Mouse (Mus musculus) spleen, adult 2 months (tissue): ENCODE measurements around the gene Irs2.

ENCODE experiments used
- CTCF ChIP-seq: fragments of 200-500 bp; IDR thresholded peaks from 2 replicates; pipeline ENCODE4 v1.5.1; 2011; ENCODE audit warnings: mild to moderate bottlenecking, inconsistent platforms; ENCODE audit not compliant: insufficient read depth, insufficient read length, insufficient replicate concordance; ENCODE audit errors: extremely low read depth
- POLR2A ChIP-seq: fragments of 200-500 bp; IDR thresholded peaks from 2 replicates; pipeline ENCODE4 v1.6.1; 2011; ENCODE audit warnings: low read depth, low read length, inconsistent platforms

DNA sequence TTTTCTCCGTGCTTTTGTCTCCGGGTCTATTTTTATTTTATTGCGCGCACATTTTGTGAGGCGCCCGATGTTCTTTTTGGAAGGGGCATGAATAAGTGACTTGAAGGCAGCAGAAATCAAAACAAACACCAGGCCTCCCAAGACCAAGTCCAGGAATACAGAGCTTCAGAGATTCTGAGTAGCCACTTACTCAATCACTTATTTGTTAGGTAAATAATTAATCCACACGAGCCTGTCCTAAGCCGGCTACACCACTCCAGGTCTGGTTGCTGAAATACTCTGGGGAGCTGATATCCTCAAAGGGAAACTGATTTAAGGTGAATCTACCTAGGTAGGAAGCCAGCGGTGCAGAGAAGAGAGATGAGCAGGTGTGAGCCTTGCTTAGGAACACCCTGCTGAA, 71.6 kb downstream of the Irs2 start:
- TF ChIP-seq CTCF (no peak), POLR2A (no peak)
